Mouse (Mus musculus) bone marrow macrophage, adult 2 months (primary cell): ENCODE measurements around the gene Fancl.

Experiments used
- CTCF ChIP-seq: IDR thresholded peaks from 2 replicates; pipeline ENCODE4 v1.5.1; 2012; ENCODE audit warnings: low read depth, mild to moderate bottlenecking, low read length, moderate library complexity
- POLR2A ChIP-seq: IDR thresholded peaks from 2 replicates; pipeline ENCODE4 v1.6.1; 2012; ENCODE audit warnings: mild to moderate bottlenecking, low read depth, low read length, borderline replicate concordance

GRCm38 (mm10) chr11:26336848-26337247 is 49.1 kb upstream of the Fancl start:
- no peak for TF ChIP-seq CTCF
- TF ChIP-seq POLR2A, result no peak
